Mouse (Mus musculus) embryonic fibroblast, embryonic 13.5 days (primary cell): ENCODE measurements around the gene Trub1. TPM values are rescaled to one million over a fixed set of nuclear protein-coding genes. Genes with fewer than 3 reads are reported as not detected.

ENCODE experiments used
- H3K27ac ChIP-seq: 2 replicates; pipeline ENCODE4 v1.5.1; 2012; ENCODE audit warnings: low read length, control low read depth, inconsistent platforms; ENCODE audit not compliant: insufficient read depth
- H3K4me1 ChIP-seq: 2 replicates; pipeline ENCODE4 v1.6.1; 2011; ENCODE audit warnings: low read length; ENCODE audit not compliant: control insufficient read depth, insufficient read depth
- H3K4me3 ChIP-seq: 2 replicates; pipeline ENCODE4 v1.5.1; 2011; ENCODE audit warnings: mild to moderate bottlenecking, control low read depth, low read length; ENCODE audit not compliant: insufficient read depth
- CTCF ChIP-seq: IDR thresholded peaks from 2 replicates; pipeline ENCODE4 v1.5.1; 2011; ENCODE audit warnings: mild to moderate bottlenecking, control low read depth, low read length, moderate library complexity, borderline replicate concordance; ENCODE audit not compliant: insufficient read depth
- POLR2A ChIP-seq: IDR thresholded peaks from 2 replicates; pipeline ENCODE4 v1.6.1; 2011; ENCODE audit warnings: low read depth, mild to moderate bottlenecking, control low read depth, low read length, moderate library complexity
- polyA plus RNA-seq: library from polyadenylated mRNA; stranded (reverse); fragments of >200 nt; gene quantifications from 2 replicates; pipeline ENCODE4 v1.2.4, GENCODE M21; 2011; ENCODE audit warnings: low read depth; ENCODE audit not compliant: missing spikeins, insufficient read length

Gene Trub1
- polyA plus RNA-seq, 1 experiment = 11.8 TPM

- Histone ChIP-seq H3K27ac (no peak overlapping the region), H3K4me3 (no peak overlapping the region), H3K4me1 (no peaks in the 10 kb centered on the region)
- no peak for TF ChIP-seq POLR2A
- TF ChIP-seq CTCF = no peak
Measured at GRCm38 (mm10) chr19:57537510-57538182, 84.9 kb downstream of the Trub1 start.

- H3K4me1 ChIP-seq = peaks cover 6% of the 10 kb centered on the region; the same call in 1 of the 2 replicates
- TF ChIP-seq CTCF (no peak), POLR2A (no peak)
- H3K4me3 ChIP-seq = no peak overlapping the region
- H3K27ac ChIP-seq = no peak overlapping the region
Measured at GRCm38 (mm10) chr19:57540118-57540517, 87.4 kb downstream of the Trub1 start.

Other genes starting within 250 kb of the Trub1 start
- 16.7 and 24.0 TPM in 2 replicates for gene Ablim1, start 138.0 kb upstream of the Trub1 start, polyA plus RNA-seq
- 23.6 and 24.7 TPM in 2 replicates for gene Fam160b1, start 92.2 kb upstream of the Trub1 start, polyA plus RNA-seq
- gene Atrnl1, start 158.1 kb downstream of the Trub1 start, polyA plus RNA-seq = 23.5 and 29.4 TPM in 2 replicates